Mouse (Mus musculus) CH12F3 (cell line): ENCODE results near the gene Capn2.

Source experiments
- in situ Hi-C: fragments of 300-500 bp; cut with MboI; formaldehyde crosslinking; loops from 2 replicates; pipeline ENCODE4 v1.14.3; 2020; ENCODE audit warnings: low sequenced_read_pairs

Gene Capn2

DNA sequence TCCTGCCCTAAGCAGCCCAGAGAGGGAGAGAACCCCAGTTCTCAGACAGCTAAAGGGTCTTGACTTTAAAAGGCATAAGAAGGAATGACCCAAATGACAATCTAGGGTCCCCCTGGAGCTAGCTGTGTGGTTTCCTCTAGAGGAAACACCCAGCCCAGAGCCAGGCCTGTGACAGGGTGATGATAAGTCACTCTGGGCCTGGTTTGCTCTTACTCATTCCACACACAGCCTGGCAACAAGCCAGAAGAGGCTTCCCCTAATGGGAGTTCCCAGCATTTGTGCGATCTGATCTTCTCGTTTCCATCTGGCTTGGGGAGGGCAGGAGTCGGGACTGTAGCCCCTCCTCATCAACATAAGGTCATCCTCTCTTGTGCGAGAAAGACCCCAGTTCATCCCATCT lies 13.2 kb downstream of the Capn2 start:
- in situ Hi-C loops: no loop called here

DNA sequence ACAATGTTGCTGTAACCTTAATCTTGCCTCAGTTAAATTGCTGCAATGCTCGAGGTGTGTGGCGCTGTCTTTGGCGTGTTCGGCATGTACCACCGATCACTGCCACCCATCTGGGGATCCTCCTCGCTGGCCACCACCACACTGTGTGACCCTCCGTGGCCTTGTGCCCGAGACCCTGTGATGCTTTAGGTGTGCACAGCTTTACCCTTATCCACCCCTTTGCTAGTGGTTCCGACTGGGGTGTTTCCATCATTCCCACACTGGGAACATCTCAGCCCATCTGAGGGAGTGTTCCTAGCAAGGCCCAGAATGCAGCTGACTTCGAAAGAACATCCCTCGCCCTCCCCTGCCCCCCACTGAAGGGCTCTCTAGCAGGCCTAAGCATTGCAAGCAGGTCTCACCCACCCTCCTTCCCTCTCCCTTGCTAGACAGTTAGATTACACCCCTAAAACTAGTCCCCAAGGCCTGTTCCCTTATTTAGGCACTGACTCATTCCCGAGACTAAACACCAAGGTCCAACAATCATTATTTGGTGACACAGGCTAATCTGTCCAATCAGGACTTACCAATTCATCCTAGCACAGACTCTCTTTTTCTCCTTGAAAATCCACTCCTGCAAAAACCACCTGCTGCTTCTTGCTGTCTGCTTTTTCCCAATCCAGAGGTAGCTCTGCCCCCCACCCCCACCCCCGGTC lies 14.1 kb downstream of the Capn2 start:
- in situ Hi-C loops: no loop called here

DNA sequence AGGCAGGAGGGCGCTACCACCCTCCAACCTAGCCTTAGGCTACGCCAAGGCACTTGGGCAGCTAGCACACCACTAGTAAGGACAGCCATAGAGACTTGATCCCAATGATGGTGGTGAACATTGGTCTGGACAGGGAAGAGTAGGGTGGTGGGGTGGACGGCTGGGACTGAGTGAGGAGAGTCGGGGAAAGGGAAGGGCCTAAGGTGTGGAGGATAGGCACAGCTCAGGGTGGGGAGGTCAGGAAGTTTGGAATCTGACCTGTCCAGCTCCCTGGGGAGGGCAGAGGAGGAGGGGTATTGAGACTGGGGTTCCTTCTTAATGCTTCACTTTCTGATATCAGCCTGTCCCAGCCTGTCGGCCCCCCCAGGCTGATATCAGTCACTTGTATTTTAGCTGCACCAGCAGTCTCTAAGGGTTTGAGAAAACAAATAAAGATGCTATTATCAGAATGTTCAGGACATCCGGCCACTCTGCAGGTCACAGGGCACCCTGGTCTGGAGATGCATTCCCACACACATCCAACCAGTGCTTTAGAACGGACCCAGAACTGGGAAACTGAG lies 14.8 kb downstream of the Capn2 start:
- in situ Hi-C loops: no loop called here

DNA sequence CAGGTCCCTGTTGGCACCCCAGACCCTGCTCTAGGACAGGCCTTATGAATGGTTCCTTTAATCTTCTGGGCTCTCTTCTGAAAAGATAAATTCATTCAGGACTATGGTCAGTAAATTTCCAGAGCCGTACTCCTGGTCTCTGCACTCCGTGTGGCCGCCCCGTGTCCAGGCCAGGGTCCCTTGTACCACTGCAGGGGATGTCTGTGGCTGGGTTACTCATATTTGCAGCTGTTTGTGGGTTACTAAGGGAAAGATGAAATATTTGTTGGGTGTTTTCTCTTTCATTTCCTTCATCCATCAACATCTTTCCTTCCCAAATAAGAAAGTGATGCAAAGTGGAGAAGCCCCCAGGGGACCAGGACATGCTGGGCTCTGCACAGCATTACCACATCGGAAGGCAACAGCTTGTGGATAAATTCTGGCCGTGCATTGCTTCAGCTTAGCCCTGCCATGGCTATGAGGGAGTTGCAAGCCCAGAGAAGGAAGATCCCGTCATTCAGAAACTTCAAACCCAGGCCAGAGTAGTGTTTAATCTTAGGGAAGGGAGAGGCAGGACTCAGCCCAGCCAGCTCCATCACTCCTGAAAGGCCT lies 15.5 kb downstream of the Capn2 start:
- in situ Hi-C loops: no loop called here

DNA sequence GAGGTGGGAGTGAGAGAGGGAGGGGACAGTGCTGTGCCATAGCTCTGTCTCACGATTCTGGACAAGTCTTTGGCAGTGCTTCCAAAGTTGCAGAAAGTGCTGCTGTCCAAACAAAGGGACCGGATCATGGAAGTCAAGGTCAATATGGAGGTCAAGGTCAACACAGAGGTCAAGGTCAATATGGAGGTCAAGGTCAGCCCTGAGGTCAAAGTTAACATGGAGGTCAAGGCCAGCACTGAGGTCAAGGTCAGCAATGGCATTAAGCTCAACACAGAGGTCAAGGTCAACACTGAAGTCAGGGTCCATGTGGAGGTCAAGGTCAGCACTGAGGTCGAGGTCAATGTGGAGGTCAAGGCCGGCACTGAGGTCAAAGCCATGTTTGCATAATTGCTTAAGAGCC lies 16.6 kb downstream of the Capn2 start:
- in situ Hi-C loops: no loop called here

DNA sequence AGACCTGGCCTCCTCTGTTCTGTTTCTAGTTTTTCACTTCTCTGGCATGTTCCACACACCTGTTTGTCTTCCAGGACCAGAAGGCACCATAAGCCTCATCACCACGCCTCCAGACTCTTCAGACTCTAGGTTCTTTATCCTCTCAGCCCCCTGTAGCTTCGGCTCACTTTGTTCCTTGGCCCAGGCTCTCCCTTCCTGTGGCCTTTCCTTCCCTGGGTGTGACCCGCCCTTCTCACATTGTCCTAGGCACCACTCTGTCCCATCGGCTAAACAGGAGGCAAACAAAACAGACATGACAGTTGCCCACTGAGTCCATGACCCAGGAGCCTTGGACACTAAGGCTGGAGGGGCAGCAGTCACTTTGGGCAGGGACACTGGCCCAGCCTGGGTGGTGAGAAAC lies 17.2 kb downstream of the Capn2 start:
- in situ Hi-C loops: no loop called here

DNA sequence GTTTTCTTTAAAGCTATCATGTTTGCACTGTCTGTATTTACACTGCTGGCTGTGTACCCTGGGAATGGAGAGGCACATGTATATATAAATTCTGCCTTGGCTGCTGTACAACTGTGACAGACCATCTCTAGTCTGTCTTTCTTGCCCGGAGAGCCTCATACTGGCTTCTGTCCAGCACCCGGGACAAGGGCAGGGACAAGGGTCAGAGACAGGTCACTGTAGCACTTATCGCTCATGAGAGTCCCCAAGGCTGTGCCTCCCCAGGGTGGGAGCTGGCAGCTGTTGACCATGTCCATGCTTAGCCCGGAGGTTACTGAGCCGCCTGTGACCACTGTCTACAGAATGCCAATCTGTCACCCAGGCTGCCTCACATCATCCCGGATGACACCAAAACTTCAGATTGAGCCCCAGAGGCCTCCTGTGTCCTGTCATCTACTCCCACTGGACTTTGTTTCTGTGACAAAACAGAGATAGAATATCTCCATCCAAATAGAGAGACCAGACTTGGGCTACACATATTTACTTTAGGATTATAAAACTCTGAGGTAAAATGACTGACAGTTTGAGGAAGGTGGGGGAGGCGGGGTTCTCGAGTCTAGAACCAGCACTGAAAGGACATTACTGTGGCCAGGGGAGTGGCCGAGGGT lies 17.8 kb downstream of the Capn2 start:
- in situ Hi-C loops: no loop called here

DNA sequence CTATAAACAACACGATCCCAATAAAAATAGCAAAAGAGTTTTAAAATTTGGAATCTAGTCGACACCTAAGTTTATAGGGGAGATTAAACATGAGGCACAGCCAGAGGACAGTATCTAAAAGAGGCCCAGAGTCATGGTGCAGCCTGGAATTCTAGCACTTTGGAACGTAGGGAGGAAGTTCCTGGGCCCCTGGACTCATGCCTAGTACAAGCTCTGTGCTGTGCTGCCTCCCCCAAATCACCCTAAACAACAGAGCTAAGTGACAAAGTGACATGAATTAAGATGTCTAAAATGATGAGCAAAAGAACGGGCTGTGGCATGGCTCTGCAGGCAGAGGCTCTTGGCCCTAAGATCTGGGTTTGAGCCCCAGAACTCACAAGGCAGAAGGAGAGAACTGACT lies 19.7 kb downstream of the Capn2 start:
- in situ Hi-C loops: no loop called here

DNA sequence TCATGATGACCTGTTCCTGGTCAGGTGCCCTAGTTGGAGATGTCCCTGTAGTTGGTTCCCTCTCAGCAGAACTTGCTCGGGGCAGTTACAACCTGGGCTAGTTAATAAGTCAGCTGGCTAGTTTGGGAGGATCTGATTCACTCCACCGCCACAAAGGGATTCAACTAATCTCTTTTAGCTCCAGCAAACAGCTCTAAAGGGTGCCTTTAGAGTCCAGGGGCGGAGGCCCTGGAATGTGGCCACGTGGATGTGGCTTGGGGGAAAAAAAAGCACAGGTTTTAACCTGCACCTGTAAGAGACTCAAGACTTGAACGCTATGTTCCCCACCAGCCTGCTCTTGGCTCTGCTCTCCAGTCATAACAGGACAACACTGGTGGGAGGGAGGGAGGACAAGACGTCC lies 20.7 kb downstream of the Capn2 start:
- in situ Hi-C loops: no loop called here

DNA sequence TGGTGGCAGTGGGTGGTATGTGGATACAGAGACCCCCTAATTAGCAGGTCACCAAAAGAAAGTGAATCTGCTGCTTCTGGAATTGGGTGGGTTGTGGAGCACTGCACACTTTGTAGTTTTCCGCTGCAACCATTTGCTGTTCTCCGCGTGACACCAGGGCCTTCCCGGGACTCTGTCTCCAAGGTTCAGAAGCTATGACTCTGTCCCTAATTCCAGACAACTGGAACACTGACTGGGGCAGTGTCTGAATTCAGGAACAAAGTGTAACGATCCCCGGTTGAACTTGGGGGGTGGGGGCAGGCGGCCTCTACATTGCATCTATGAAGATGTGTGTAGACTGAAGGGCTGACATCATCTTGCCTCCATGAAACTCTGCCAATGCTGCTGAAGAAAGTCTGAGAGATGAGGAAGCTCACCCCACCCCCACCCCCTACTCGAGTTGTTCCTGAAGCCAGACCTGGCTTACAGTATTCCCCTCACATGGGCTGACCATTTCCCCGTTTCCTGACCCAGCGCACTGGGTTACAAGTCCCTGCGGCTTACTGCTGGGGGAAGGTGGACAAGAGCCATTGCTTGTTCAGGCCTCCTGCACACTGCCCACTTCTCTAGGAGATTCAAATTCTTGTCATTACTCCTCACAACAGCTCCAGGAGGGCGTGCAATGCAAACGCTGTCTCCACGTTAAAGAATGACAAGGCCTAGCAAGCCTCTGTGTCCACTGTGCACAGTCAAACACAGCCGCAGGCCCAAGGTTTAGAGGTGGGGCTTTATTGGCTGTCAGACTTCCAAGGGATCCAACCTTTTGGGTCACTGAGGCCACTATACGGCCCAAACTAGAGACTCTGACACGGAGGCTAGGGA lies 22.9 kb downstream of the Capn2 start:
- in situ Hi-C loops: no loop called here

DNA sequence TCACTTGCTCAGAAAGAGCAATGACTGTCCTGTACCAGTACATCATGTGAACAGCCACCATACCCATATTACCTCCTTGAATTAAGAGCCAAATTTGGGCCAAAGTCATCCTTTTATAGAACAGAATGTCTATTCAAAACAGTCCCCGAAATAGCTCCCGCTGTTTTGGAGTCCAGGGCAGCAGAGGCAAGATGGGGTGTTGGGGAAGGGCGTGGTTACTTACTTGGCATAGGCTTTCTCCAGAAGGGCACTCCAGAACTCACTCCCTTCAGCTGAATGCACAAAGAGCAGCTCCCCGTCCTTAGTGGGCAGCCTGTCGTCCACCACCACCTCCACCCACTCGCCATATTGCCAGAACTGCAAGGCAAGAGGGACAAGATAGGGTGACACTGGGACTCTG lies 25.6 kb downstream of the Capn2 start:
- in situ Hi-C loops: no loop called here

DNA sequence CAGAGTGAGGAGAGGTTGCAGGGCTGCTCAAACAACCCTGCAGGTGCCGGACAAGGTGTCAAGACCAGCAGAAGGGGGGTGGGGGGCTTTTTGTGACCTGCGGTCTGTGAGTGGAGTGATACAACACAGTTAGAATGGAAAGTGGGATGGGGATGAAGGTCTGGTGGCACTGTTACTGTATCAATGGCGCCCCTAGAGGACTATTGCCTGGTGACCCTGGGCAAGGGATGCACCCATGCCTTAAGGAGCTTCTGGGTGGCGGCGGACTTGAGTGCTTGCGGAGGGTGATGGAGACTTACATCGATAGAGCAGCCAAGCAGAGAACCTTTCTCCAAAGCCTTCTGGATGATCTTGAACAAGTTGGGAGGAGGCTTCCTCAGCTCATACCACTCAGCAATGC lies 26.8 kb downstream of the Capn2 start:
- in situ Hi-C loops: no loop called here

DNA sequence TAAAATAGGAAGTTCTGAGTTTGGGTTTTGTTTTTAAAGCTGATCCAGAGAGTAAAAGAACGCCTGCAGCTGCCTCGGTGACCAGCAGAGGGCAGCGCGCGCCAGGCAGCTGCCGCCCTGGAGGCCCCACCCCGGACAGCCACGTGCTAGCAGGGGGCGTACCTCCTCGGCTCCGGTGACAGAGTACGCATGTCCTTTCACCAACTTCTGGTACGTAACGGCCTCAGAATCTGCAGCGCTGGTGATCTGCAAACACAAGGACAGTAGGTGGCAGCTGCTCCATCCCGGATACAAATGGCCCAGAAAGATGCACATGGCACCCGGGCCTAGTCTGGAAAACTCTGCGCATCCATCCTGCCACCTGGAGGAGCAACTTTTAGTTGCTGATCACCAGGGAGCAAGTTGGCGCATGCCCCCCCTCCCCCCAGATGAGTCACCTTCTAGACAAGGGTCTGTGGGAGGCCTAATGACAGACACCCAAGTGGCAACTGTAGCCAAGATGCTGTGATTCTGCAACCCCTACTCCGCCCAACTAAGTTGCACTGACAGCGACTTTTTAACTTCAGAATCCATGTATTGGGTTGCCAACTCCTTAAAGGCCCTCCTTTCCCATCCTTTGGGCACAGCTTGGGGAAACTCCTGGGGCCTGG lies 27.5 kb downstream of the Capn2 start:
- in situ Hi-C loops: no loop called here

DNA sequence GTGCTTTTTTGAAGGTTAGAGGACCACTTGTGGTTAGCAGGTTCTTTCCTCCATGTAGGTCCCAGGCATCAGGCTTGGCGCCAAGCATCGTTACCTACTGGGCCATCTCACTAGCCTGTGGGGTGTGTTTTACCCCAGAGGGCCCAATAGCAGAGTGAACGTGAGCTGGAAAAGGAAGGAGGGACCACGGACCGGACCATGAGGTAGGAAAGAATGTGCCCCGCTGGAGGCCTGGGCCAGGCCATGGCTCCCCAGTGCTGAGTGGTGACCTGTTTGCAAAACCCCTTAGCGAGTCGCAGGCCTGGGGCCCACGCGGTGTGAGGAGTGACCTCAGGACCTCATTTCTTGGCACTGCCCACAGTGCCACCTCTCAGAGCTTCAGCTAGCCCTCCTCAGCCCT lies 28.9 kb downstream of the Capn2 start:
- in situ Hi-C loops: no loop called here

DNA sequence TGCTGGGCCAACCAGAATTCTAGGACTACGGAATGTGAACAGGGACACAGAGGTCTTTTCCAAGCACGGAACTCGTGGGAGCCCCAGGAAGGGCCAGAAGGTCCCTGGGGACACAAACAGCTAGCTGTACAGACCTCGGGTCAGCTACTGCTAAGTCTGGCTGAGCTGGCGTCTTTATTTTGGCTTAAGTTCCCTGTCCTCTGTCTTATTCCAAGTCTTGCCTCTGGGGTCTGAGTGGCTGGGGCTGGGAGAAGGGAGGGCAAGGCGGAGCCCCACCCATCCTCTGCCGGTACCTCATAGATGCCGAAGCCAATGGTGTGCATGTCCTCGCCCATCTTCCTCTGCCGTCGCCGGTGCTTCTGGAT lies 33.5 kb downstream of the Capn2 start:
- in situ Hi-C loops: no loop called here

DNA sequence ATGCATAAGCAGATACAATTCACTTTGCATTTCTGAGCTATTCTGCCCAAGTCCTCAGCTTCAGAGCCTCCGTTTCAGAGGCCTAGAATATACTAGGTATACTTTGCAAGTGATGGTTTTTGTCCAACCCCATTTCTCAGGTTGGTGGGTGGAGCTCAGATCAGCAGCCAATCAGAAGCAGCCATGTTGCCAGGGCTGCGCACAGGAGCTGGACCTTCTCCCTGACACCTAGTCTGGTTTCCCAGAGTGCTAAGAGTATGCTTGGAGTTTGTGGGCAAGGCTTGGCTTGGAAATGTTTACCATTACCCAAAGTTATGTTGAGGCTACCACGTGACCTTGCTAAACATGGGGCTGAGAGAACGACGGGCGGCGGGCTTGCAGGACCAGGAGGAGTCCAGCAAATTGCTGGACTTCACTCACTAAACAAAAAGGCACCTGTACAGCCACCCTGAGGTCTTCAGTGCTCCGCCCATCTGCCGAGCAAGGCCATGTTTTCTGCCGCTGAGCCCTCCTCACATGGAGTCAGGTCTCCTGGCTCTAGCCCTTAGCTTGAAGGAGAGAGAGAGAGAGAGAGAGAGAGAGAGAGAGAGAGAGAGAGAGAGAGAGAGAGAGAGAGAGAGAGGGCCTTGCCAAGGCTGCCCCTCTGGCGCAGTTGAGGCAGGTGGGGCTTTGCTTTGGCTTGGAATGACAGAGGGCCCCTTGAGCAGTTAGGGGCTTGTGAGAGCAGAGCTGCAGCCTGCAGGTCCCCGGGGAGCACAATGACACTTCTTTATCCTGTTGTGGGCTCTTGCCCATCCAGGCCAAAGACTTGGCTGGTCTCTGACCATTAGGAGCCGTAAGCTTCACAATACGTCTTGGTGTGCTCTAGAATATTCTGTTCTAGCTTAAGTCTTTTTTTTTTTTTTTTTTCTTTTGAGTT lies 34.2 kb downstream of the Capn2 start:
- in situ Hi-C loops: no loop called here

DNA sequence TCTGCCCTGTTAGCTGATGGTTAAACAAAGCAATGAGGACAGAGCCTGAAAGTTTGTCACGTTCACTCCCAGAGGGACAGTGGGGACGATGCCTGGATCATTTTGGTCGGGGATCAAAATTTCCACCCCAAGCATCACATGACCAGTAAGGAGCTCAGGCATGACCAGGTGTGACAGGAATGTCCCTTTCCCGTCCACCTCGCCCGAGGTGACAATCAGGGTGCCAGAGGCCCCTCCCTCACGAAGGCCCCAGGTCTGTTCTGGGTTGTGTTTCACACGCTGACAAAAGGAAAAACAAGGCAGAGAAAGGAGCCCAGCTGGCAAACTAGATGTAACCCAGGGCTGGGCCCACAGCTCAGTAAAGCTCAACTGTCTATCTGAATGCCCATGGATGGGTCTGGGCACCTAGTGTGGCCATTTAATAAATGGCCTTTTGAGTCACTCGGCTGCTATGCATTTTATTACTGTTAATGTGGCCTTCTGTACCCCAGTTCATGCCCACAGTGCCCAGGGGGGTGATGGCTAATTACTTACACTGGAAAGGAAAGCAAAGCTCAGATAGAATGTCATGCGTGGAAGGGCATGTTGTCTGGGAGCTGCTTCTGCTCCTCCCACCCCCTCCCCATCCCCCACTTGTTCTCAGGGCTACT lies 35.6 kb downstream of the Capn2 start:
- in situ Hi-C loops: no loop called here

DNA sequence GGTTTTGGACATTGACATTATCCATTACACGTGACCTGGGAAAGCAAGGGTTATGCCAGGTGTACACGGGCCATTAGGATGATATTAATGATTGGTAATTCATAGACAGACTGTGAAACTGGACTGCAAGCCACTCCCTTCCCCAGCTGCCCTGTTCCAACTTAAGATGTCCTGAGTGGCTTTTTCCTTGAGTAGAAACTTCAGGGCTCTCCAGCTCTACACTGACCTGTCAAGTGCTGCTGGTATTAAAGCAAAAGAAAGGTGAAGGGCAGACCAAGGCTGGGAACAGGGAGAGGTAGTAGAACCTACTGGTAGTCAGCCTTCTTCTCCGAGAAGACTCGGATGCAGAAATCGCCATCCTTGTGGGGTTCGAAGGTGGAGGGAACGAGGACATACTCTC lies 36.3 kb downstream of the Capn2 start:
- in situ Hi-C loops: no loop called here

DNA sequence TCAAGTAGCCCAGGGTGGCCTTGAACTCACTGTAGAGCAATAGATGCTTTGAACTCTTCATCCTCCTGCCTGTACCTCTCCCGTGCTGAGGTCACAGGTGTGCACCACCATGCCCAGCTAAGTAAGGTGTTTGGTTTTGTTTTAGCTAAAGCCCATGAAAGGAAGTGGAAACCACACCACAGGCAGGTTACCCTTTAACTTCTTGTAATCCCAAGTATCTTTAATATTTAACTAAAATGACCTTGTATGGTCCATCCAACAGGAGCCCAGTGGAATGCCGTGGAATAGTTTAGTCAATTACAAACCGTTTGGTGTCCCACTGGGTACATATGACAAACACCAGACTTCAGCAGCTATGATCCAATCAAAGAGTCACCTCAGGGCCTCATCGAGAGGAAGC lies 38.5 kb downstream of the Capn2 start:
- in situ Hi-C loops: no loop called here
